Mouse (Mus musculus) liver, embryonic 14.5 days (tissue): ENCODE data around the gene Sirt4. TPM values are rescaled to one million over a fixed set of nuclear protein-coding genes. Genes with fewer than 3 reads are reported as not detected.

ENCODE experiments used
- ATAC-seq: fragments of 200-750 bp; cut with Nextera tagmentation; 2 replicates; pipeline ENCODE4 v1.8.0; 2017; ENCODE audit warnings: moderate number of reproducible peaks, mild to moderate bottlenecking, moderate library complexity; ENCODE audit not compliant: insufficient read depth
- DNase-seq, 3 experiments: peaks; one replicate each; pipeline ENCODE4 v3.0.0-alpha.2; 2012 to 2013; ENCODE audit warnings: low read depth in 3 of 3, low spot score in 3 of 3
- H3K27ac ChIP-seq: fragments of 300-500 bp; sonication (generic); 2 replicates; pipeline ENCODE4 v1.5.1; 2014; ENCODE audit warnings: moderate library complexity, mild to moderate bottlenecking, control low read depth, inconsistent platforms
- H3K27me3 ChIP-seq: fragments of 300-500 bp; sonication (generic); 2 replicates; pipeline ENCODE4 v1.6.1; 2014; ENCODE audit warnings: mild to moderate bottlenecking, low read length, moderate library complexity; ENCODE audit not compliant: control insufficient read depth, insufficient read depth
- H3K36me3 ChIP-seq: fragments of 300-500 bp; sonication (generic); replicated peaks from 2 replicates; pipeline ENCODE4 v1.6.1; 2014; ENCODE audit warnings: low read depth; ENCODE audit not compliant: control insufficient read depth, insufficient read depth
- H3K4me1 ChIP-seq, 2 experiments: fragments of 200-500 bp in 1 of 2; fragments of 300-500 bp in 1 of 2; sonication (generic) in 1 of 2; replicated peaks; 2 replicates each; pipeline ENCODE4 v1.6.1; 2012 to 2014; ENCODE audit warnings: antibody characterized with exemption in 1 of 2, inconsistent platforms in 1 of 2, low read length in 1 of 2; ENCODE audit not compliant: control insufficient read depth in 2 of 2, insufficient read depth in 2 of 2
- H3K4me2 ChIP-seq: fragments of 300-500 bp; sonication (generic); 2 replicates; pipeline ENCODE4 v1.6.1; 2014; ENCODE audit warnings: low read depth, mild to moderate bottlenecking, control low read depth, moderate library complexity
- H3K4me3 ChIP-seq, 2 experiments: fragments of 200-500 bp in 1 of 2; fragments of 300-500 bp in 1 of 2; sonication (generic) in 1 of 2; 2 replicates each; pipeline ENCODE4 v1.5.1; 2012 to 2014; ENCODE audit warnings: low read depth in 2 of 2, low read length in 2 of 2, mild to moderate bottlenecking in 2 of 2, control low read depth in 1 of 2, inconsistent platforms in 1 of 2, moderate library complexity in 1 of 2; ENCODE audit not compliant: insufficient read depth in 1 of 2
- H3K9ac ChIP-seq: fragments of 300-500 bp; sonication (generic); replicated peaks from 2 replicates; pipeline ENCODE4 v1.6.1; 2014; ENCODE audit warnings: mild to moderate bottlenecking, control low read depth, moderate library complexity
- H3K9me3 ChIP-seq: fragments of 300-500 bp; sonication (generic); 2 replicates; pipeline ENCODE4 v1.6.1; 2016; ENCODE audit warnings: low read length, mixed read lengths; ENCODE audit not compliant: control insufficient read depth
- CTCF ChIP-seq: IDR thresholded peaks from 2 replicates; pipeline ENCODE4 v1.5.1; 2016; ENCODE audit warnings: antibody characterized with exemption, low read depth, control low read depth
- EP300 ChIP-seq: IDR thresholded peaks from 2 replicates; pipeline ENCODE4 v1.6.1; 2016; ENCODE audit warnings: antibody characterized with exemption, low read depth
- WGBS: fragments of 180-500 bp; shearing (Covaris S2); extraction: QIAGEN DNeasy Blood & Tissue Kit; methylation state at CpG from one replicate; pipeline ENCODE4 v1.1.7; 2014; ENCODE audit not compliant: insufficient replicate concordance; 5-methylcytosine and 5-hydroxymethylcytosine counted together
- polyA plus RNA-seq, 2 experiments: library from polyadenylated mRNA; depleted of rRNA in 1 of 2; stranded (reverse) in 1 of 2; unstranded in 1 of 2; fragments of >200 nt; fragmentation: Nextera tagmentation in 1 of 2; extraction: Ambion mirVana in 1 of 2; gene quantifications; 2 replicates each; pipeline versions ENCODE4 v1.2.1 to v1.2.3; 2012 to 2014

Sirt4 gene
- polyA plus RNA-seq, 2 experiments: 3.9 to 8.4 TPM

- H3K4me1 ChIP-seq: no peaks in the 10 kb centered on the region
- no peaks in the 10 kb centered on the region for H3K9me3 ChIP-seq
- H3K36me3 ChIP-seq: no peaks in the 10 kb centered on the region
- 51% methylated on average over 15 of the region's 15 CpGs for WGBS
- DNase-seq (no peak), ATAC-seq (no peak)
- no peak for TF ChIP-seq CTCF
- no peak for TF ChIP-seq EP300
- H3K27ac ChIP-seq: no peak overlapping the region
- H3K4me2 ChIP-seq: no peak overlapping the region
- no peak overlapping the region for H3K9ac ChIP-seq
- H3K27me3 ChIP-seq: peaks cover 41% of the 10 kb centered on the region
- no peak overlapping the region for H3K4me3 ChIP-seq
Measured at GRCm38 (mm10) chr5:115434853-115435754, 49.4 kb downstream of the Sirt4 start.

DNA sequence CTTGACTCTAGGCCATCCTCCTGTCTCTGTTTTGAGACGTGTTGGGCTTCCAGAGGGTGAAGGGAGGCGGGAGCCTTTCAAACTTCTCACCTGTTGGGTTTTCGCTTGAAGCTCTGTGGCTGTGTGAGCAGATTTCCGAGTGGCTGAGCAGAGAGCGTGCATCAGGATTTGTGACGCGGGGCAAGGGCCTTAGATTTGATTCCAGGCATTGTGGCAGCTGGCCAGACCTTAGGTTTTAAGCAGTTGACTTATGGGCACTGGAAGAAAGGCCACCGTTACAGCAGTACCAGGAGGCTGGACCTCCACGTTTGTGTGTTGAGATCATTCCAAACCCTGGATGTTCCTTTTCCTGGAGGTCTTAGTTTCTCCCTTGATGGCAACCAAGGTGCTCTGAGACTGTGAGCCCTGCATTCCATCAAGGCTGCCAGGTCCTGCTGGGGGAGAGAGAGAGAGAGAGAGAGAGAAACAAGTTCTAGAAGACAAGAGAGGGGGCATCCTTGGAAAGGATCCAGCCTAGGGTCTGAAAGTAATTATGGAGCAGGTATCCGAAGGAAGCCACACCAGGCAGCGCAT lies 50.2 kb downstream of the Sirt4 start:
- WGBS: 57% methylated on average over 11 of the region's 11 CpGs
- DNase-seq (no peak), ATAC-seq (no peak)
- H3K9ac ChIP-seq: no peak overlapping the region
- no peaks in the 10 kb centered on the region for H3K9me3 ChIP-seq
- H3K4me3 ChIP-seq: no peak overlapping the region
- no peak overlapping the region for H3K4me2 ChIP-seq
- no peaks in the 10 kb centered on the region for H3K4me1 ChIP-seq
- H3K36me3 ChIP-seq: no peaks in the 10 kb centered on the region
- no peak overlapping the region for H3K27ac ChIP-seq
- no peak for TF ChIP-seq CTCF
- TF ChIP-seq EP300: no peak
- peaks cover 49% of the 10 kb centered on the region for H3K27me3 ChIP-seq

DNA sequence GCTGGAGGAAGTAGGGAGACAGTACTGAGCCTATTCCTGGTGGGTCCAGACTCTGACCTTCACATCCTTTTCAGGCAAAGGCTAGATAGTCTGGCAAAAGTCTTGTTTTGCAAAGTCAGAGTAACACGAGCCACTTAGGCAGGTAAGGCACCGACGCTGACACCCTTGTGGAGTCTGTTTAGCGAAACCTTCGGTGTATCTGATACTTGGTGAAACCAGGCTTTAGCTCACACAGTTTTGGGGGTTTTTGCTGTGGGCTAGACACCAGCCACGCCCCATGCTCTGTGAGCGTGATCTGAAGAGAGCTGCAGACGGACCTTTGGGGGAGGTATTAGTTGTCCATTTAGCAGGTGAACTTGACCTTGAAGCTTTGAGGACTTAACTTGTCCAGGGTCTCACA lies 51.3 kb downstream of the Sirt4 start:
- TF ChIP-seq CTCF: no peak
- no peak for TF ChIP-seq EP300
- no peak overlapping the region for H3K27ac ChIP-seq
- 64% methylated on average over 8 of the region's 8 CpGs for WGBS
- ATAC-seq (no peak), DNase-seq (no peak)
- no peak overlapping the region for H3K4me3 ChIP-seq
- no peaks in the 10 kb centered on the region for H3K36me3 ChIP-seq
- no peaks in the 10 kb centered on the region for H3K9me3 ChIP-seq
- H3K4me1 ChIP-seq: no peaks in the 10 kb centered on the region
- no peak overlapping the region for H3K9ac ChIP-seq
- H3K4me2 ChIP-seq: no peak overlapping the region
- peaks cover 61% of the 10 kb centered on the region for H3K27me3 ChIP-seq

GRCm38 (mm10) chr5:115432395-115432794 lies 52.1 kb downstream of the Sirt4 start:
- no peak for DNase-seq
- Histone ChIP-seq H3K27ac (no peak overlapping the region), H3K4me3 (no peak overlapping the region), H3K36me3 (no peaks in the 10 kb centered on the region), H3K9me3 (no peaks in the 10 kb centered on the region), H3K9ac (no peak overlapping the region), H3K4me1 (no peaks in the 10 kb centered on the region), H3K4me2 (no peak overlapping the region), H3K27me3 (peaks cover 65% of the 10 kb centered on the region)
- no peak for ATAC-seq
- WGBS: 64% methylated on average over 11 of the region's 11 CpGs
- no peak for TF ChIP-seq EP300
- no peak for TF ChIP-seq CTCF

GRCm38 (mm10) chr5:115431898-115432259 lies 52.6 kb downstream of the Sirt4 start:
- no peaks in the 10 kb centered on the region for H3K9me3 ChIP-seq
- ATAC-seq: no peak
- H3K4me3 ChIP-seq: no peak overlapping the region
- no peaks in the 10 kb centered on the region for H3K4me1 ChIP-seq
- TF ChIP-seq EP300: no peak
- no peak for TF ChIP-seq CTCF
- H3K27me3 ChIP-seq: peaks cover 67% of the 10 kb centered on the region
- no peak overlapping the region for H3K9ac ChIP-seq
- no peak overlapping the region for H3K4me2 ChIP-seq
- no peaks in the 10 kb centered on the region for H3K36me3 ChIP-seq
- 16% methylated on average over 7 of the region's 7 CpGs for WGBS
- DNase-seq: no peak
- no peak overlapping the region for H3K27ac ChIP-seq
